Mouse (Mus musculus) midbrain, embryonic 11.5 days (tissue): ENCODE data around the gene Rrp12. TPM values are rescaled to one million over a fixed set of nuclear protein-coding genes. Genes with fewer than 3 reads are reported as not detected.

ENCODE experiments used
- ATAC-seq: fragments of 200-750 bp; cut with Nextera tagmentation; 2 replicates; pipeline ENCODE4 v1.8.0; 2017; ENCODE audit warnings: moderate TSS enrichment, moderate library complexity; ENCODE audit not compliant: low FRiP score
- DNase-seq: peaks from one replicate; pipeline ENCODE4 v3.0.0; 2015; ENCODE audit warnings: low spot score; ENCODE audit errors: missing footprints
- H3K27ac ChIP-seq: fragments of 300-500 bp; sonication (generic); 2 replicates; pipeline ENCODE4 v1.5.1; 2014; ENCODE audit warnings: low read depth, low read length
- H3K27me3 ChIP-seq: fragments of 300-500 bp; sonication (generic); 2 replicates; pipeline ENCODE4 v1.6.1; 2014; ENCODE audit warnings: mild to moderate bottlenecking, low read length, moderate library complexity, mixed read lengths; ENCODE audit not compliant: control insufficient read depth, insufficient read depth
- H3K36me3 ChIP-seq: fragments of 300-500 bp; sonication (generic); 2 replicates; pipeline ENCODE4 v1.6.1; 2014; ENCODE audit warnings: mild to moderate bottlenecking, low read length, moderate library complexity, mixed read lengths; ENCODE audit not compliant: control insufficient read depth, insufficient read depth
- H3K4me1 ChIP-seq: fragments of 300-500 bp; sonication (generic); 2 replicates; pipeline ENCODE4 v1.6.1; 2014; ENCODE audit warnings: low read length; ENCODE audit not compliant: control insufficient read depth, insufficient read depth
- H3K4me2 ChIP-seq: fragments of 300-500 bp; sonication (generic); 2 replicates; pipeline ENCODE4 v1.6.1; 2014; ENCODE audit warnings: mild to moderate bottlenecking, moderate library complexity
- H3K4me3 ChIP-seq: fragments of 300-500 bp; sonication (generic); 2 replicates; pipeline ENCODE4 v1.5.1; 2014; ENCODE audit warnings: low read depth, low read length
- H3K9ac ChIP-seq: fragments of 300-500 bp; sonication (generic); 2 replicates; pipeline ENCODE4 v1.6.1; 2014; ENCODE audit warnings: low read length
- H3K9me3 ChIP-seq: fragments of 300-500 bp; sonication (generic); 2 replicates; pipeline ENCODE4 v1.6.1; 2016; ENCODE audit warnings: low read length; ENCODE audit not compliant: control insufficient read depth
- WGBS: fragments of 180-500 bp; shearing (Covaris S2); extraction: QIAGEN DNeasy Blood & Tissue Kit; methylation state at CpG from one replicate; pipeline ENCODE4 v1.1.7; 2014; 5-methylcytosine and 5-hydroxymethylcytosine counted together
- polyA plus RNA-seq: library from polyadenylated mRNA; unstranded; fragments of >200 nt; fragmentation: Nextera tagmentation; extraction: Ambion mirVana; gene quantifications from 2 replicates; pipeline ENCODE4 v1.2.1, GENCODE M21; 2014

The Rrp12 gene
- polyA plus RNA-seq, result 13.2 and 14.7 TPM in 2 replicates

- H3K36me3 ChIP-seq, result peaks cover 3% of the 10 kb centered on the region; the same call in 1 of the 2 replicates
- WGBS, result 2% methylated on average over 46 of the region's 46 CpGs
- H3K4me2 ChIP-seq, result peak within 1 kb of the TSS; percentile 68
- DNase-seq, result peak; percentile 98
- ATAC-seq, result peak; percentile 95
- H3K27ac ChIP-seq, result no peak within 1 kb of the TSS
- H3K4me1 ChIP-seq, result peaks cover 11% of the 10 kb centered on the region
- no peaks in the 10 kb centered on the region for H3K27me3 ChIP-seq
- H3K4me3 ChIP-seq, result peak within 1 kb of the TSS; percentile 64
- H3K9me3 ChIP-seq, result no peaks in the 10 kb centered on the region
- peak within 1 kb of the TSS; percentile 36 for H3K9ac ChIP-seq
Measured at GRCm38 (mm10) chr19:41895460-41896318, at the start of gene Rrp12. TSS of gene Rrp12 (minus strand) at chr19:41896173.

GRCm38 (mm10) chr19:41943841-41944240 is 47.9 kb upstream of the Rrp12 start:
- no peak overlapping the region for H3K4me3 ChIP-seq
- no peak overlapping the region for H3K9ac ChIP-seq
- H3K4me2 ChIP-seq, result no peak overlapping the region
- H3K4me1 ChIP-seq, result no peaks in the 10 kb centered on the region
- WGBS, result 91% methylated on average over 7 of the region's 7 CpGs
- no peaks in the 10 kb centered on the region; the same call in 1 of the 2 replicates for H3K9me3 ChIP-seq
- ATAC-seq (no peak), DNase-seq (no peak)
- H3K27me3 ChIP-seq, result no peaks in the 10 kb centered on the region
- H3K27ac ChIP-seq, result no peak overlapping the region
- peaks cover 51% of the 10 kb centered on the region for H3K36me3 ChIP-seq

- Histone ChIP-seq H3K4me2 (no peak overlapping the region), H3K36me3 (peaks cover 22% of the 10 kb centered on the region), H3K4me3 (no peak overlapping the region), H3K27ac (no peak overlapping the region), H3K9ac (no peak overlapping the region), H3K9me3 (no peaks in the 10 kb centered on the region), H3K27me3 (no peaks in the 10 kb centered on the region), H3K4me1 (peaks cover 6% of the 10 kb centered on the region)
- WGBS, result 91% methylated on average over 5 of the region's 5 CpGs
- ATAC-seq (no peak), DNase-seq (peak; percentile 81)
Measured at GRCm38 (mm10) chr19:41938539-41938938, 42.6 kb upstream of the Rrp12 start.

GRCm38 (mm10) chr19:41935921-41936320 is 39.9 kb upstream of the Rrp12 start:
- DNase-seq (no peak), ATAC-seq (no peak)
- Histone ChIP-seq H3K27me3 (no peaks in the 10 kb centered on the region), H3K36me3 (peaks cover 9% of the 10 kb centered on the region), H3K9me3 (no peaks in the 10 kb centered on the region), H3K27ac (no peak overlapping the region), H3K4me3 (no peak overlapping the region), H3K4me1 (peaks cover 13% of the 10 kb centered on the region), H3K9ac (no peak overlapping the region), H3K4me2 (no peak overlapping the region)
- WGBS, result 88% methylated on average over 1 of the region's 1 CpGs

GRCm38 (mm10) chr19:41934124-41934523 is 38.2 kb upstream of the Rrp12 start:
- H3K9me3 ChIP-seq, result no peaks in the 10 kb centered on the region
- no peaks in the 10 kb centered on the region for H3K27me3 ChIP-seq
- no peak overlapping the region for H3K27ac ChIP-seq
- DNase-seq (no peak), ATAC-seq (no peak)
- H3K4me2 ChIP-seq, result peak overlapping the region; percentile 82
- H3K4me3 ChIP-seq, result peak overlapping the region; percentile 89
- H3K9ac ChIP-seq, result peak overlapping the region; percentile 80
- 30% methylated on average over 6 of the region's 6 CpGs for WGBS
- H3K4me1 ChIP-seq, result peaks cover 13% of the 10 kb centered on the region
- peaks cover 9% of the 10 kb centered on the region for H3K36me3 ChIP-seq

GRCm38 (mm10) chr19:41933179-41934086 is 37.5 kb upstream of the Rrp12 start, which contains the start of the genes Exosc1 and Zdhhc16:
TSS of gene Exosc1 (minus strand) at chr19:41933423.
TSS of gene Zdhhc16 (plus strand) at chr19:41933480.
- under 1% methylated on average over 47 of the region's 47 CpGs for WGBS

GRCm38 (mm10) chr19:41932686-41933085 is 36.7 kb upstream of the Rrp12 start:
- Histone ChIP-seq H3K4me1 (peaks cover 13% of the 10 kb centered on the region), H3K9me3 (no peaks in the 10 kb centered on the region), H3K27me3 (no peaks in the 10 kb centered on the region), H3K9ac (peak overlapping the region; percentile 75), H3K4me2 (peak overlapping the region; percentile 74), H3K4me3 (peak overlapping the region; percentile 89), H3K36me3 (peaks cover 2% of the 10 kb centered on the region), H3K27ac (peak overlapping the region; percentile 14; the same call in 1 of the 2 replicates)
- ATAC-seq (peak; percentile 38; the same call in 1 of the 2 replicates), DNase-seq (peak; percentile 85)
- under 1% methylated on average over 28 of the region's 28 CpGs for WGBS

More at GRCm38 (mm10) chr19:41933179-41934086, 37.5 kb upstream of the Rrp12 start, which contains the start of the genes Exosc1 and Zdhhc16:
- Histone ChIP-seq H3K36me3 (peaks cover 5% of the 10 kb centered on the region), H3K9ac (peak within 1 kb of the TSS; percentile 80), H3K4me2 (peak within 1 kb of the TSS; percentile 82), H3K9me3 (no peaks in the 10 kb centered on the region), H3K4me1 (peaks cover 13% of the 10 kb centered on the region), H3K4me3 (peak within 1 kb of the TSS; percentile 89), H3K27ac (peak within 1 kb of the TSS; percentile 20; the same call in 1 of the 2 replicates), H3K27me3 (no peaks in the 10 kb centered on the region)
- DNase-seq, result peak; percentile 99
- peak; percentile 100 for ATAC-seq

- no peak overlapping the region for H3K27ac ChIP-seq
- H3K4me1 ChIP-seq, result no peaks in the 10 kb centered on the region
- H3K27me3 ChIP-seq, result no peaks in the 10 kb centered on the region
- no peak overlapping the region for H3K4me2 ChIP-seq
- H3K4me3 ChIP-seq, result no peak overlapping the region
- no peak for ATAC-seq
- 84% methylated on average over 5 of the region's 5 CpGs for WGBS
- H3K9ac ChIP-seq, result no peak overlapping the region
- peaks cover 22% of the 10 kb centered on the region for H3K36me3 ChIP-seq
- no peaks in the 10 kb centered on the region for H3K9me3 ChIP-seq
- DNase-seq, result peak; percentile 72
Measured at GRCm38 (mm10) chr19:41920412-41921067, 24.6 kb upstream of the Rrp12 start.
